Mouse (Mus musculus): ENCODE measurements around the gene Stk4.

DNA sequence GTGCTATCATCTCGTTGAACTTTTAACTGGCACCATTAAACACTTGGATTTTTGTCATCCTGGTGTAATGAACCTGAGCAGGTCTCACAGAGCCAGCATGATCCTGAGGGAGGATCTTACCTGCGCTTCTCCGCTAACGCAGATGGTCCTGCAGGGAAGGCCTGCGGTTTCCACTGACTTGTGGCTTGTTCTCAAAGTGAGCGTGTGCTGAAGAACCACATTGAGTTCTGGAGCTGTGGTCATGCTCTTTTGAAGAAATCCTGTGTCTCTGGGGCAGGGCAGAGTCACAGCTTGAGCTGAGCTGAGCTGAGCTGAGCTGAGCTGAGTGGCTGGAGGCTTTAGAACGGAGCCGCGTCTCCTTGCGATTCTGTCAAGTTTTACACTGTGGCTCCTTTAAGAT is 11.5 kb downstream of the Stk4 start:
- no peak for TF ChIP-seq CTCF (IDR thresholded peaks at IDR 0.05; ENCODE audit: extremely low read depth, insufficient read length, insufficient replicate concordance, low read depth, low read length)
- TF ChIP-seq POLR2A (IDR thresholded peaks at IDR 0.05; ENCODE audit: low read depth, low read length) = no peak
